Mouse (Mus musculus) MN1 (cell line): ENCODE measurements around the gene Enoph1.

ENCODE experiments used
- DNase-seq: peaks from one replicate; pipeline ENCODE4 v3.0.0-alpha.2; 2016; ENCODE audit warnings: low spot score

Gene Enoph1

GRCm38 (mm10) chr5:100040281-100040784 is 548 bp downstream of the Enoph1 start:
- DNase-seq, result peak; percentile 37

GRCm38 (mm10) chr5:100041272-100041671 is 1.5 kb downstream of the Enoph1 start:
- DNase-seq, result no peak

GRCm38 (mm10) chr5:100042467-100042866 is 2.7 kb downstream of the Enoph1 start:
- DNase-seq, result no peak

GRCm38 (mm10) chr5:100043361-100043760 is 3.6 kb downstream of the Enoph1 start:
- no peak for DNase-seq

GRCm38 (mm10) chr5:100044030-100044429 is 4.2 kb downstream of the Enoph1 start:
- no peak for DNase-seq

- no peak for DNase-seq
Observed at GRCm38 (mm10) chr5:100044621-100045020, 4.8 kb downstream of the Enoph1 start.

- no peak for DNase-seq
Observed at GRCm38 (mm10) chr5:100046096-100046495, 6.3 kb downstream of the Enoph1 start.

GRCm38 (mm10) chr5:100047143-100047640 is 7.4 kb downstream of the Enoph1 start:
- no peak for DNase-seq

- no peak for DNase-seq
Observed at GRCm38 (mm10) chr5:100047871-100048270, 8.1 kb downstream of the Enoph1 start.

GRCm38 (mm10) chr5:100049904-100050303 is 10.1 kb downstream of the Enoph1 start:
- DNase-seq, result no peak

GRCm38 (mm10) chr5:100052728-100053127 is 12.9 kb downstream of the Enoph1 start:
- no peak for DNase-seq

GRCm38 (mm10) chr5:100054807-100055547 is 15.2 kb downstream of the Enoph1 start:
- DNase-seq, result no peak

- no peak for DNase-seq
Observed at GRCm38 (mm10) chr5:100055866-100056369, 16.1 kb downstream of the Enoph1 start.

- DNase-seq, result no peak
Observed at GRCm38 (mm10) chr5:100057461-100058209, 17.9 kb downstream of the Enoph1 start.

- DNase-seq, result no peak
Observed at GRCm38 (mm10) chr5:100058729-100059128, 18.9 kb downstream of the Enoph1 start.

GRCm38 (mm10) chr5:100059326-100059725 is 19.5 kb downstream of the Enoph1 start:
- no peak for DNase-seq

GRCm38 (mm10) chr5:100060876-100061275 is 21.1 kb downstream of the Enoph1 start:
- no peak for DNase-seq

GRCm38 (mm10) chr5:100067579-100067978 is 27.8 kb downstream of the Enoph1 start:
- no peak for DNase-seq

GRCm38 (mm10) chr5:100069526-100069925 is 29.7 kb downstream of the Enoph1 start:
- no peak for DNase-seq

GRCm38 (mm10) chr5:100070255-100070654 is 30.5 kb downstream of the Enoph1 start:
- DNase-seq, result peak; percentile 80

GRCm38 (mm10) chr5:100071541-100071940 is 31.8 kb downstream of the Enoph1 start:
- DNase-seq, result no peak

- no peak for DNase-seq
Observed at GRCm38 (mm10) chr5:100072557-100072956, 32.8 kb downstream of the Enoph1 start.

GRCm38 (mm10) chr5:100074571-100074970 is 34.8 kb downstream of the Enoph1 start:
- peak; percentile 53 for DNase-seq
